Mouse (Mus musculus) frontal cortex, postnatal 25 days (tissue): Measurements from ENCODE around the gene Ankrd12.

Experiments
- DNase-seq, 2 experiments: peaks; one replicate each; pipeline ENCODE4 v3.0.0; 2022; ENCODE audit warnings: low spot score in 2 of 2

Gene Ankrd12

GRCm38 (mm10) chr17:66076934-66077333, at the start of gene Ankrd12:
Gene Ankrd12, minus strand, starts transcription at chr17:66077089.
- peak; percentile 92 to 93 for DNase-seq

- DNase-seq = no peak
These were observed 48.3 kb upstream of the Ankrd12 start for GRCm38 (mm10) chr17:66125211-66125610.

GRCm38 (mm10) chr17:66123816-66124610, 47.1 kb upstream of the Ankrd12 start:
- DNase-seq = no peak

- DNase-seq = peak; percentile 80 to 90
These were observed 46.4 kb upstream of the Ankrd12 start, which contains the start of gene Ddx11 for GRCm38 (mm10) chr17:66123066-66123815. Gene Ddx11, plus strand, starts transcription at chr17:66123520.

GRCm38 (mm10) chr17:66120701-66121100, 43.8 kb upstream of the Ankrd12 start:
- no peak for DNase-seq

- DNase-seq = no peak
These were observed 42.1 kb upstream of the Ankrd12 start for GRCm38 (mm10) chr17:66118991-66119390.

GRCm38 (mm10) chr17:66112166-66112565, 35.3 kb upstream of the Ankrd12 start:
- no peak for DNase-seq

GRCm38 (mm10) chr17:66111402-66111959, 34.6 kb upstream of the Ankrd12 start, which contains the start of gene Washc1:
Gene Washc1, plus strand, starts transcription at chr17:66111545.
- peak; percentile 70 to 81 for DNase-seq

GRCm38 (mm10) chr17:66110746-66111145, 33.9 kb upstream of the Ankrd12 start:
- no peak for DNase-seq

GRCm38 (mm10) chr17:66108198-66108597, 31.3 kb upstream of the Ankrd12 start:
- no peak for DNase-seq

- no peak for DNase-seq
These were observed 30.6 kb upstream of the Ankrd12 start for GRCm38 (mm10) chr17:66107466-66107865.

GRCm38 (mm10) chr17:66106601-66107267, 29.8 kb upstream of the Ankrd12 start:
- peak in 1 of 2 experiments; percentile 41 for DNase-seq

GRCm38 (mm10) chr17:66104076-66104475, 27.2 kb upstream of the Ankrd12 start:
- DNase-seq = no peak

GRCm38 (mm10) chr17:66101380-66102330, 24.8 kb upstream of the Ankrd12 start, which contains the start of gene Ndufv2:
Gene Ndufv2, minus strand, starts transcription at chr17:66101559.
- peak; percentile 67 to 82 for DNase-seq

GRCm38 (mm10) chr17:66100566-66101379, 23.9 kb upstream of the Ankrd12 start:
- DNase-seq = peak in 1 of 2 experiments; percentile 25

GRCm38 (mm10) chr17:66092664-66093063, 15.8 kb upstream of the Ankrd12 start:
- DNase-seq = no peak

- no peak for DNase-seq
These were observed 15.2 kb upstream of the Ankrd12 start for GRCm38 (mm10) chr17:66092065-66092464.

- DNase-seq = no peak
These were observed 14.5 kb upstream of the Ankrd12 start for GRCm38 (mm10) chr17:66091392-66091791.

- no peak for DNase-seq
These were observed 13.4 kb upstream of the Ankrd12 start for GRCm38 (mm10) chr17:66090251-66090650.

- no peak for DNase-seq
These were observed 8.1 kb upstream of the Ankrd12 start for GRCm38 (mm10) chr17:66085038-66085437.
